Mouse (Mus musculus) liver, adult 2 months (tissue): Measurements from ENCODE around the gene Thada.

ENCODE experiments used
- CTCF ChIP-seq: fragments of 200-500 bp; IDR thresholded peaks from 2 replicates; pipeline ENCODE4 v1.5.1; 2011; ENCODE audit warnings: low read depth, low read length, control low read depth
- POLR2A ChIP-seq: fragments of 200-500 bp; IDR thresholded peaks from 2 replicates; pipeline ENCODE4 v1.6.1; 2011; ENCODE audit warnings: low read length, control low read depth; ENCODE audit not compliant: insufficient read depth; ENCODE audit errors: extremely low read depth

- no peak for TF ChIP-seq POLR2A
- TF ChIP-seq CTCF: no peak
These were observed 259.8 kb downstream of the Thada start for GRCm38 (mm10) chr17:84206239-84206638.
